Mouse (Mus musculus) C2C12 (cell line): ENCODE results near the gene Ccdc157.

Experiments
- CEBPB ChIP-seq: IDR thresholded peaks from one replicate; pipeline ENCODE4 v1.6.1; 2011; ENCODE audit warnings: low read depth, mild to moderate bottlenecking, control low read depth, moderate library complexity
- CTCF ChIP-seq: IDR thresholded peaks from one replicate; pipeline ENCODE4 v1.5.1; 2011; ENCODE audit not compliant: control insufficient read depth, insufficient read depth, insufficient read length
- FOSL1 ChIP-seq: IDR thresholded peaks from one replicate; pipeline ENCODE4 v1.8.0; 2011; ENCODE audit warnings: mild to moderate bottlenecking, low read length; ENCODE audit not compliant: poor library complexity, insufficient read depth, severe bottlenecking
- MAX ChIP-seq: IDR thresholded peaks from one replicate; pipeline ENCODE4 v1.6.1; 2011; ENCODE audit warnings: mild to moderate bottlenecking, control low read depth
- MYOD1 ChIP-seq: IDR thresholded peaks from one replicate; pipeline ENCODE4 v1.6.1; 2011; ENCODE audit warnings: low read depth; ENCODE audit not compliant: control insufficient read depth, insufficient read length
- MYOG ChIP-seq: IDR thresholded peaks from one replicate; pipeline ENCODE4 v1.6.1; 2011; ENCODE audit not compliant: control insufficient read depth, insufficient read length; ENCODE audit errors: extremely low read depth
- USF1 ChIP-seq: IDR thresholded peaks from one replicate; pipeline ENCODE4 v1.6.1; 2011; ENCODE audit warnings: low read depth, mild to moderate bottlenecking, control low read depth, moderate library complexity

- TF ChIP-seq CTCF (no peak), MAX (no peak), USF1 (no peak), CEBPB (no peak), MYOG (no peak), FOSL1 (no peak), MYOD1 (no peak)
Observed at GRCm38 (mm10) chr11:4158676-4159075, 1.4 kb downstream of the Ccdc157 start.
